Mouse (Mus musculus) liver, embryonic 12.5 days (tissue): ENCODE data around the gene Tmem150c. TPM values are rescaled to one million over a fixed set of nuclear protein-coding genes. Genes with fewer than 3 reads are reported as not detected.

Experiments
- ATAC-seq: fragments of 200-750 bp; cut with Nextera tagmentation; 2 replicates; pipeline ENCODE4 v1.8.0; 2017; ENCODE audit warnings: moderate number of reproducible peaks, mild to moderate bottlenecking, moderate library complexity
- H3K27ac ChIP-seq: fragments of 300-500 bp; sonication (generic); 2 replicates; pipeline ENCODE4 v1.5.1; 2016; ENCODE audit warnings: mild to moderate bottlenecking
- H3K27me3 ChIP-seq: fragments of 300-500 bp; sonication (generic); replicated peaks from 2 replicates; pipeline ENCODE4 v1.6.1; 2016; ENCODE audit warnings: mild to moderate bottlenecking, moderate library complexity
- H3K36me3 ChIP-seq: fragments of 300-500 bp; sonication (generic); 2 replicates; pipeline ENCODE4 v1.6.1; 2016; ENCODE audit warnings: mild to moderate bottlenecking, moderate library complexity
- H3K4me1 ChIP-seq: fragments of 300-500 bp; sonication (generic); 2 replicates; pipeline ENCODE4 v1.6.1; 2016
- H3K4me2 ChIP-seq: fragments of 300-500 bp; sonication (generic); 2 replicates; pipeline ENCODE4 v1.6.1; 2016; ENCODE audit warnings: mild to moderate bottlenecking, moderate library complexity
- H3K4me3 ChIP-seq: fragments of 300-500 bp; sonication (generic); 2 replicates; pipeline ENCODE4 v1.5.1; 2016; ENCODE audit warnings: mild to moderate bottlenecking, moderate library complexity
- H3K9ac ChIP-seq: fragments of 300-500 bp; sonication (generic); 2 replicates; pipeline ENCODE4 v1.6.1; 2016; ENCODE audit warnings: mild to moderate bottlenecking, moderate library complexity
- H3K9me3 ChIP-seq: fragments of 300-500 bp; sonication (generic); replicated peaks from 2 replicates; pipeline ENCODE4 v1.6.1; 2016; ENCODE audit warnings: mild to moderate bottlenecking, moderate library complexity
- WGBS: fragments of 180-500 bp; shearing (Covaris S2); methylation state at CpG from one replicate; pipeline ENCODE4 v1.1.7; 2016; ENCODE audit not compliant: insufficient replicate concordance; 5-methylcytosine and 5-hydroxymethylcytosine counted together
- polyA plus RNA-seq: library from polyadenylated mRNA; unstranded; fragments of >200 nt; fragmentation: Nextera tagmentation; extraction: Ambion mirVana; gene quantifications from 2 replicates; pipeline ENCODE4 v1.2.1, GENCODE M21; 2016

Tmem150c gene
- polyA plus RNA-seq: 1.0 and 1.5 TPM in 2 replicates

- Histone ChIP-seq H3K4me2 (peak within 1 kb of the TSS; percentile 72), H3K9me3 (no peaks in the 10 kb centered on the region), H3K27me3 (peaks cover 67% of the 10 kb centered on the region), H3K4me3 (peak within 1 kb of the TSS; percentile 61), H3K36me3 (no peaks in the 10 kb centered on the region), H3K27ac (no peak within 1 kb of the TSS), H3K4me1 (peaks cover 7% of the 10 kb centered on the region; the same call in 1 of the 2 replicates), H3K9ac (peak within 1 kb of the TSS; percentile 32; the same call in 1 of the 2 replicates)
- ATAC-seq: no peak
- 8% methylated on average over 6 of the region's 6 CpGs for WGBS
Measured at GRCm38 (mm10) chr5:100159638-100159973, at the start of gene Tmem150c. TSS of gene Tmem150c (minus strand) at chr5:100159808.

- 60% methylated on average over 7 of the region's 7 CpGs for WGBS
- H3K4me1 ChIP-seq: peaks cover 4% of the 10 kb centered on the region; the same call in 1 of the 2 replicates
- no peak overlapping the region for H3K9ac ChIP-seq
- no peaks in the 10 kb centered on the region for H3K36me3 ChIP-seq
- no peak overlapping the region for H3K4me3 ChIP-seq
- no peak overlapping the region for H3K4me2 ChIP-seq
- peak; percentile 32; the same call in 1 of the 2 replicates for ATAC-seq
- H3K9me3 ChIP-seq: no peaks in the 10 kb centered on the region
- 0 out of 2 replicates have a peak overlapping the region, but pooled peaks have one; percentile 51 for H3K27ac ChIP-seq
- no peaks in the 10 kb centered on the region for H3K27me3 ChIP-seq
Measured at GRCm38 (mm10) chr5:100209093-100209492, 49.5 kb upstream of the Tmem150c start.

GRCm38 (mm10) chr5:100206675-100207074 lies 47.1 kb upstream of the Tmem150c start:
- peaks cover 4% of the 10 kb centered on the region; the same call in 1 of the 2 replicates for H3K4me1 ChIP-seq
- ATAC-seq: no peak
- no peak overlapping the region for H3K9ac ChIP-seq
- no peak overlapping the region for H3K4me2 ChIP-seq
- H3K27me3 ChIP-seq: no peaks in the 10 kb centered on the region
- 72% methylated on average over 6 of the region's 6 CpGs for WGBS
- no peak overlapping the region for H3K27ac ChIP-seq
- H3K4me3 ChIP-seq: no peak overlapping the region
- H3K36me3 ChIP-seq: no peaks in the 10 kb centered on the region
- H3K9me3 ChIP-seq: no peaks in the 10 kb centered on the region

- ATAC-seq: no peak
Measured at GRCm38 (mm10) chr5:100205519-100206189, 46.0 kb upstream of the Tmem150c start.

GRCm38 (mm10) chr5:100200805-100201204 lies 41.2 kb upstream of the Tmem150c start:
- Histone ChIP-seq H3K27ac (no peak overlapping the region), H3K9me3 (no peaks in the 10 kb centered on the region), H3K4me2 (no peak overlapping the region), H3K9ac (no peak overlapping the region), H3K4me1 (peaks cover 10% of the 10 kb centered on the region; the same call in 1 of the 2 replicates), H3K36me3 (no peaks in the 10 kb centered on the region), H3K4me3 (no peak overlapping the region), H3K27me3 (no peaks in the 10 kb centered on the region)
- 50% methylated on average over 5 of the region's 5 CpGs for WGBS
- ATAC-seq: no peak

More at GRCm38 (mm10) chr5:100205519-100206189, 46.0 kb upstream of the Tmem150c start:
- no peak overlapping the region for H3K27ac ChIP-seq
- H3K36me3 ChIP-seq: no peaks in the 10 kb centered on the region
- H3K4me2 ChIP-seq: no peak overlapping the region
- H3K4me1 ChIP-seq: no peaks in the 10 kb centered on the region; the same call in 1 of the 2 replicates
- H3K9ac ChIP-seq: no peak overlapping the region
- 60% methylated on average over 9 of the region's 9 CpGs for WGBS
- no peak overlapping the region for H3K4me3 ChIP-seq
- H3K27me3 ChIP-seq: no peaks in the 10 kb centered on the region
- no peaks in the 10 kb centered on the region for H3K9me3 ChIP-seq

- ATAC-seq: no peak
- Histone ChIP-seq H3K4me1 (peaks cover 10% of the 10 kb centered on the region; the same call in 1 of the 2 replicates), H3K9ac (no peak overlapping the region), H3K27ac (no peak overlapping the region; the same call in 1 of the 2 replicates), H3K9me3 (no peaks in the 10 kb centered on the region), H3K4me2 (no peak overlapping the region), H3K4me3 (no peak overlapping the region), H3K36me3 (no peaks in the 10 kb centered on the region), H3K27me3 (no peaks in the 10 kb centered on the region)
- 70% methylated on average over 5 of the region's 5 CpGs for WGBS
Measured at GRCm38 (mm10) chr5:100200296-100200695, 40.7 kb upstream of the Tmem150c start.

- H3K9me3 ChIP-seq: no peaks in the 10 kb centered on the region
- WGBS: 68% methylated on average over 7 of the region's 7 CpGs
- peaks cover 10% of the 10 kb centered on the region; the same call in 1 of the 2 replicates for H3K4me1 ChIP-seq
- H3K9ac ChIP-seq: no peak overlapping the region
- no peaks in the 10 kb centered on the region for H3K36me3 ChIP-seq
- peak; percentile 59 for ATAC-seq
- H3K4me2 ChIP-seq: no peak overlapping the region
- H3K27ac ChIP-seq: peak overlapping the region; percentile 66; the same call in 1 of the 2 replicates
- H3K27me3 ChIP-seq: no peaks in the 10 kb centered on the region
- H3K4me3 ChIP-seq: no peak overlapping the region
Measured at GRCm38 (mm10) chr5:100199092-100199853, 39.7 kb upstream of the Tmem150c start.

GRCm38 (mm10) chr5:100197476-100197875 lies 37.9 kb upstream of the Tmem150c start:
- no peak for ATAC-seq
- Histone ChIP-seq H3K9me3 (no peaks in the 10 kb centered on the region), H3K4me2 (no peak overlapping the region), H3K9ac (no peak overlapping the region), H3K36me3 (no peaks in the 10 kb centered on the region), H3K4me1 (peaks cover 10% of the 10 kb centered on the region; the same call in 1 of the 2 replicates), H3K27me3 (no peaks in the 10 kb centered on the region), H3K4me3 (no peak overlapping the region), H3K27ac (no peak overlapping the region)
- WGBS: 68% methylated on average over 9 of the region's 9 CpGs

GRCm38 (mm10) chr5:100196854-100197431 lies 37.3 kb upstream of the Tmem150c start:
- no peak overlapping the region for H3K4me3 ChIP-seq
- H3K4me1 ChIP-seq: peaks cover 10% of the 10 kb centered on the region; the same call in 1 of the 2 replicates
- H3K9me3 ChIP-seq: no peaks in the 10 kb centered on the region
- H3K27me3 ChIP-seq: no peaks in the 10 kb centered on the region
- no peaks in the 10 kb centered on the region for H3K36me3 ChIP-seq
- no peak overlapping the region for H3K27ac ChIP-seq
- H3K9ac ChIP-seq: no peak overlapping the region
- 61% methylated on average over 15 of the region's 15 CpGs for WGBS
- no peak overlapping the region for H3K4me2 ChIP-seq
- ATAC-seq: no peak

GRCm38 (mm10) chr5:100196397-100196796 lies 36.8 kb upstream of the Tmem150c start:
- Histone ChIP-seq H3K9ac (no peak overlapping the region), H3K36me3 (no peaks in the 10 kb centered on the region), H3K4me2 (no peak overlapping the region), H3K4me1 (peaks cover 10% of the 10 kb centered on the region; the same call in 1 of the 2 replicates), H3K27ac (no peak overlapping the region), H3K4me3 (no peak overlapping the region), H3K9me3 (no peaks in the 10 kb centered on the region), H3K27me3 (no peaks in the 10 kb centered on the region)
- WGBS: 37% methylated on average over 9 of the region's 9 CpGs
- ATAC-seq: no peak

GRCm38 (mm10) chr5:100191438-100192190 lies 32.0 kb upstream of the Tmem150c start:
- ATAC-seq: no peak
- peaks cover 5% of the 10 kb centered on the region for H3K4me1 ChIP-seq
- no peak overlapping the region for H3K9ac ChIP-seq
- no peaks in the 10 kb centered on the region for H3K27me3 ChIP-seq
- 76% methylated on average over 14 of the region's 14 CpGs for WGBS
- no peaks in the 10 kb centered on the region for H3K9me3 ChIP-seq
- H3K27ac ChIP-seq: no peak overlapping the region
- no peaks in the 10 kb centered on the region for H3K36me3 ChIP-seq
- no peak overlapping the region for H3K4me3 ChIP-seq
- H3K4me2 ChIP-seq: no peak overlapping the region
